Mouse (Mus musculus): Measurements from ENCODE around the gene Ccdc124.

DNA sequence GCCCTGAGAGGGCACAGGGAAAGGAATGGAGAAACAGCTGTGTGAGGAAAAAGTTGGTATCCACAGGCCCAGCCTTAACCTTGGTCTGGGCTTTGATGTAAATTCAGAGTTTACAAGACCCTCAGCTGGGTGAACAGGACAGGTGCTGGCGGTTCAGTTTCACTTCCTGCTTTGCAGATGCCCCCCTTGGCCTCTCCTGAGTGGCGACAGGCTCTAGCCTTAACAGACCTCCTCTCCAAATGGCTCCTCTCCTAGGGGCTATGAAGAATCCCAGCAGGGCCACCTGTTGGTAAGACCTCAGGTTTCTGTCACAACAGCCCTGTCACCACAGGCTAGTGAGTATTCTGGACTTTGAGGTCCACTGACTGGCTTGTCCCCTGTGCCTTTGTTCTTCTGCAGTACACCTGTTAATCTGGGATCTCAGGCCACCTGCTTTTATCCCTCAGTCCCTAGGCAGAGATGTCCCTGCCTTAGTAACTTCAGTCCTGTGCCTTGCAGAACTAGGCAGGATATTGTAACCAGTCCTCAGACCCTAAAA lies 25.0 kb upstream of the Ccdc124 start:
- TF ChIP-seq CTCF (IDR thresholded peaks at IDR 0.05; ENCODE audit: extremely low read depth, insufficient read depth, insufficient read length, insufficient replicate concordance) (no peak), POLR2A (IDR thresholded peaks at IDR 0.05; ENCODE audit: low read depth, low read length) (no peak)
